Mouse (Mus musculus) heart, embryonic 10.5 days (tissue): ENCODE measurements at regions not wholly inside any gene's neighbourhood (a gene's known extent, or its start where the extent isn't known, plus 50 kb on each side); places are given as distances from the start of the nearest gene placed in this dataset.

Experiments
- DNase-seq: peaks from one replicate; pipeline ENCODE4 v3.0.0-alpha.2; 2017; ENCODE audit warnings: low spot score
- H3K27ac ChIP-seq: fragments of 300-500 bp; sonication (generic); 2 replicates; pipeline ENCODE4 v1.5.1; 2016; ENCODE audit warnings: mild to moderate bottlenecking
- H3K27me3 ChIP-seq: fragments of 300-500 bp; sonication (generic); 2 replicates; pipeline ENCODE4 v1.6.1; 2016; ENCODE audit warnings: mild to moderate bottlenecking; ENCODE audit not compliant: poor library complexity, insufficient read depth, severe bottlenecking
- H3K36me3 ChIP-seq: fragments of 300-500 bp; sonication (generic); 2 replicates; pipeline ENCODE4 v1.6.1; 2016; ENCODE audit warnings: mild to moderate bottlenecking, moderate library complexity
- H3K4me1 ChIP-seq: fragments of 300-500 bp; sonication (generic); 2 replicates; pipeline ENCODE4 v1.6.1; 2016; ENCODE audit warnings: mild to moderate bottlenecking
- H3K4me3 ChIP-seq: fragments of 300-500 bp; sonication (generic); 2 replicates; pipeline ENCODE4 v1.5.1; 2016; ENCODE audit warnings: mild to moderate bottlenecking, moderate library complexity
- H3K9me3 ChIP-seq: fragments of 300-500 bp; sonication (generic); 2 replicates; pipeline ENCODE4 v1.6.1; 2016; ENCODE audit warnings: mild to moderate bottlenecking, moderate library complexity
- WGBS: fragments of 180-500 bp; shearing (Covaris S2); methylation state at CpG from one replicate; pipeline ENCODE4 v1.1.7; 2016; 5-methylcytosine and 5-hydroxymethylcytosine counted together

- Histone ChIP-seq H3K36me3 (no peaks in the 10 kb centered on the region), H3K27ac (peak overlapping the region; percentile 60; the same call in 1 of the 2 replicates), H3K27me3 (no peaks in the 10 kb centered on the region), H3K9me3 (no peaks in the 10 kb centered on the region), H3K4me1 (peaks cover 27% of the 10 kb centered on the region), H3K4me3 (no peak overlapping the region)
- no peak for DNase-seq
- WGBS, result 57% methylated on average over 8 of the region's 8 CpGs
These were observed 52.3 kb upstream of the Mef2a start for GRCm38 (mm10) chr7:67424810-67425485.
